In genomic region chr12:79839096-79839941, GRCm38 (mm10) we compare ENCODE assay signal across 1 mouse cellular context.
TF ChIP-seq lines count a peak whose summit lies in the region.

No protein-coding gene starts in this region.

TF ChIP-seq in CH12.LX, 34 proteins besides CTCF, POLR2A, EP300 and RAD21 (continued from another document):
- TF ChIP-seq POLR2AphosphoS2 (IDR thresholded peaks at IDR 0.05; ENCODE audit: low read depth, low read length) (no peak), HCFC1 (IDR thresholded peaks at IDR 0.05; ENCODE audit: low read depth, low read length) (no peak)
